Mouse (Mus musculus) MEL (cell line): ENCODE measurements around the gene Ssna1. TPM values are rescaled to one million over a fixed set of nuclear protein-coding genes. Genes with fewer than 3 reads are reported as not detected.

Experiments
- DNase-seq: peaks from one replicate; pipeline ENCODE4 v3.0.0; 2011; ENCODE audit warnings: low read depth, low spot score
- H3K27ac ChIP-seq: 2 replicates; pipeline ENCODE4 v1.5.1; 2012; ENCODE audit warnings: low read depth, mild to moderate bottlenecking, control low read depth, low read length, moderate library complexity; ENCODE audit not compliant: control insufficient read depth
- H3K27me3 ChIP-seq, 2 experiments: fragments of 150-350 bp in 1 of 2; sonication (generic) in 1 of 2; 2 replicates each; pipeline ENCODE4 v1.6.1; 2012; ENCODE audit warnings: low read length in 2 of 2, mild to moderate bottlenecking in 2 of 2, improper control_type of control experiment in 1 of 2, moderate library complexity in 1 of 2; ENCODE audit not compliant: insufficient read depth in 2 of 2, control insufficient read depth in 1 of 2
- H3K36me3 ChIP-seq, 2 experiments: 2 replicates each; pipeline ENCODE4 v1.6.1; 2012 to 2014; ENCODE audit warnings: low read length in 2 of 2, improper control_type of control experiment in 1 of 2, inconsistent platforms in 1 of 2, mild to moderate bottlenecking in 1 of 2; ENCODE audit not compliant: insufficient read depth in 2 of 2, control insufficient read depth in 1 of 2
- H3K4me1 ChIP-seq, 2 experiments: fragments of 150-350 bp in 1 of 2; sonication (generic) in 1 of 2; 2 replicates each; pipeline ENCODE4 v1.6.1; 2012; ENCODE audit warnings: low read length in 2 of 2, improper control_type of control experiment in 1 of 2, mild to moderate bottlenecking in 1 of 2; ENCODE audit not compliant: insufficient read depth in 2 of 2, control insufficient read depth in 1 of 2
- H3K4me3 ChIP-seq, 2 experiments: fragments of 150-350 bp in 1 of 2; sonication (generic) in 1 of 2; 2 replicates each; pipeline ENCODE4 v1.5.1; 2012; ENCODE audit warnings: low read depth in 2 of 2, low read length in 2 of 2, mild to moderate bottlenecking in 2 of 2, moderate library complexity in 2 of 2, control low read depth in 1 of 2, improper control_type of control experiment in 1 of 2; ENCODE audit not compliant: control insufficient read depth in 1 of 2, insufficient read depth in 1 of 2
- H3K79me2 ChIP-seq: 2 replicates; pipeline ENCODE4 v1.6.1; 2012; ENCODE audit warnings: mild to moderate bottlenecking, low read length, moderate library complexity; ENCODE audit not compliant: control insufficient read depth, poor library complexity, insufficient read depth
- H3K9ac ChIP-seq: 2 replicates; pipeline ENCODE4 v1.6.1; 2012; ENCODE audit warnings: low read depth, mild to moderate bottlenecking, control low read depth, low read length, moderate library complexity; ENCODE audit not compliant: control insufficient read depth, poor library complexity, severe bottlenecking
- H3K9me3 ChIP-seq: fragments of 150-350 bp; sonication (generic); replicated peaks from 2 replicates; pipeline ENCODE4 v1.6.1; 2012; ENCODE audit warnings: mild to moderate bottlenecking, low read length, improper control_type of control experiment, moderate library complexity; ENCODE audit not compliant: insufficient read depth
- BHLHE40 ChIP-seq: IDR thresholded peaks from 2 replicates; pipeline ENCODE4 v1.6.1; 2012; ENCODE audit warnings: low read depth, mild to moderate bottlenecking, inconsistent platforms, low read length, improper control_type of control experiment, borderline replicate concordance
- CHD1 ChIP-seq: IDR thresholded peaks from 2 replicates; pipeline ENCODE4 v1.6.1; 2012; ENCODE audit warnings: low read depth, mild to moderate bottlenecking, inconsistent platforms, low read length, improper control_type of control experiment
- CHD2 ChIP-seq: IDR thresholded peaks from 2 replicates; pipeline ENCODE4 v1.6.1; 2011; ENCODE audit warnings: low read length, improper control_type of control experiment
- E2F4 ChIP-seq: IDR thresholded peaks from 2 replicates; pipeline ENCODE4 v1.6.1; 2011; ENCODE audit warnings: low read depth, low read length, improper control_type of control experiment, borderline replicate concordance
- ELF1 ChIP-seq: IDR thresholded peaks from 2 replicates; pipeline ENCODE4 v1.6.1; 2014; ENCODE audit warnings: low read depth, mild to moderate bottlenecking, inconsistent platforms, low read length, improper control_type of control experiment, moderate library complexity
- EP300 ChIP-seq, 2 experiments: IDR thresholded peaks; 2 replicates each; pipeline ENCODE4 v1.6.1; 2011; ENCODE audit warnings: improper control_type of control experiment in 2 of 2, low read length in 2 of 2, low read depth in 1 of 2, mild to moderate bottlenecking in 1 of 2
- ETS1 ChIP-seq: IDR thresholded peaks from 2 replicates; pipeline ENCODE4 v1.6.1; 2012; ENCODE audit warnings: low read depth, mild to moderate bottlenecking, inconsistent platforms, low read length, improper control_type of control experiment, moderate library complexity
- GABPA ChIP-seq: IDR thresholded peaks from 2 replicates; pipeline ENCODE4 v1.6.1; 2012; ENCODE audit warnings: low read depth, mild to moderate bottlenecking, inconsistent platforms, low read length, improper control_type of control experiment, moderate library complexity
- GATA1 ChIP-seq: IDR thresholded peaks from 2 replicates; pipeline ENCODE4 v1.6.1; 2011; ENCODE audit warnings: low read depth, low read length, improper control_type of control experiment
- HCFC1 ChIP-seq: IDR thresholded peaks from 2 replicates; pipeline ENCODE4 v1.6.1; 2012; ENCODE audit warnings: low read depth, mild to moderate bottlenecking, inconsistent platforms, low read length, improper control_type of control experiment, moderate library complexity
- JUND ChIP-seq: IDR thresholded peaks from 2 replicates; pipeline ENCODE4 v1.6.1; 2011; ENCODE audit warnings: low read depth, mild to moderate bottlenecking, improper control_type of control experiment, low read length
- KAT2A ChIP-seq: conservative IDR thresholded peaks from 2 replicates; pipeline ENCODE4 v1.6.1; 2012; ENCODE audit warnings: low read depth, low read length, improper control_type of control experiment, inconsistent platforms
- MAFK ChIP-seq: IDR thresholded peaks from 2 replicates; pipeline ENCODE4 v1.6.1; 2011; ENCODE audit warnings: low read depth, mild to moderate bottlenecking, low read length, improper control_type of control experiment, borderline replicate concordance
- MAX ChIP-seq: IDR thresholded peaks from 2 replicates; pipeline ENCODE4 v1.6.1; 2011; ENCODE audit warnings: low read length, improper control_type of control experiment
- MAZ ChIP-seq: IDR thresholded peaks from 2 replicates; pipeline ENCODE4 v1.6.1; 2012; ENCODE audit warnings: low read depth, mild to moderate bottlenecking, inconsistent platforms, low read length, improper control_type of control experiment
- MXI1 ChIP-seq: IDR thresholded peaks from 2 replicates; pipeline ENCODE4 v1.6.1; 2011; ENCODE audit warnings: mild to moderate bottlenecking, low read depth, low read length, improper control_type of control experiment
- MYB ChIP-seq: IDR thresholded peaks from 2 replicates; pipeline ENCODE4 v1.6.1; 2011; ENCODE audit warnings: mild to moderate bottlenecking, low read depth, low read length, improper control_type of control experiment
- NELFE ChIP-seq: IDR thresholded peaks from 2 replicates; pipeline ENCODE4 v1.6.1; 2011; ENCODE audit warnings: low read depth, low read length, improper control_type of control experiment
- NRF1 ChIP-seq: IDR thresholded peaks from 2 replicates; pipeline ENCODE4 v1.6.1; 2014; ENCODE audit warnings: low read depth, mild to moderate bottlenecking, inconsistent platforms, low read length, improper control_type of control experiment, moderate library complexity; ENCODE audit not compliant: poor library complexity, insufficient read depth, severe bottlenecking
- POLR2A ChIP-seq, 2 experiments: IDR thresholded peaks; 2 replicates each; pipeline ENCODE4 v1.6.1; 2011 to 2012; ENCODE audit warnings: low read length in 2 of 2, mild to moderate bottlenecking in 2 of 2, control low read depth in 1 of 2, improper control_type of control experiment in 1 of 2, low read depth in 1 of 2, moderate library complexity in 1 of 2; ENCODE audit not compliant: control insufficient read depth in 1 of 2, insufficient read depth in 1 of 2, poor library complexity in 1 of 2
- POLR2AphosphoS2 ChIP-seq: IDR thresholded peaks from 2 replicates; pipeline ENCODE4 v1.6.1; 2011; ENCODE audit warnings: low read length, improper control_type of control experiment
- POLR2AphosphoS5 ChIP-seq: IDR thresholded peaks from 2 replicates; pipeline ENCODE4 v1.6.1; 2012; ENCODE audit warnings: low read depth, borderline replicate concordance, mild to moderate bottlenecking, inconsistent platforms, low read length, moderate library complexity, mixed read lengths
- RAD21 ChIP-seq: IDR thresholded peaks from 2 replicates; pipeline ENCODE4 v1.6.1; 2011; ENCODE audit warnings: mild to moderate bottlenecking, low read depth, low read length, improper control_type of control experiment
- RCOR1 ChIP-seq: IDR thresholded peaks from 2 replicates; pipeline ENCODE4 v1.6.1; 2012; ENCODE audit warnings: low read depth, mild to moderate bottlenecking, inconsistent platforms, low read length, improper control_type of control experiment
- SIN3A ChIP-seq: IDR thresholded peaks from 2 replicates; pipeline ENCODE4 v1.6.1; 2012; ENCODE audit warnings: low read length, improper control_type of control experiment, inconsistent platforms
- SMC3 ChIP-seq: IDR thresholded peaks from 2 replicates; pipeline ENCODE4 v1.6.1; 2011; ENCODE audit warnings: low read depth, low read length, improper control_type of control experiment
- TAL1 ChIP-seq: IDR thresholded peaks from 2 replicates; pipeline ENCODE4 v1.6.1; 2012; ENCODE audit warnings: mild to moderate bottlenecking, inconsistent platforms, low read length, moderate library complexity, mixed read lengths
- TBP ChIP-seq: IDR thresholded peaks from 2 replicates; pipeline ENCODE4 v1.8.0; 2011; ENCODE audit warnings: low read depth, low read length, improper control_type of control experiment
- TCF12 ChIP-seq: IDR thresholded peaks from 2 replicates; pipeline ENCODE4 v1.6.1; 2014; ENCODE audit warnings: low read depth, mild to moderate bottlenecking, inconsistent platforms, low read length, improper control_type of control experiment, moderate library complexity
- UBTF ChIP-seq: IDR thresholded peaks from 2 replicates; pipeline ENCODE4 v1.6.1; 2012; ENCODE audit warnings: low read depth, mild to moderate bottlenecking, inconsistent platforms, low read length, improper control_type of control experiment, moderate library complexity, borderline replicate concordance; ENCODE audit not compliant: insufficient read depth
- USF1 ChIP-seq: IDR thresholded peaks from 2 replicates; pipeline ENCODE4 v1.6.1; 2014; ENCODE audit warnings: low read depth, mild to moderate bottlenecking, inconsistent platforms, low read length, improper control_type of control experiment, moderate library complexity
- USF2 ChIP-seq, 2 experiments: IDR thresholded peaks; 2 replicates each; pipeline ENCODE4 v1.6.1; 2011 to 2012; ENCODE audit warnings: improper control_type of control experiment in 2 of 2, low read length in 2 of 2, borderline replicate concordance in 1 of 2, inconsistent platforms in 1 of 2, low read depth in 1 of 2, mild to moderate bottlenecking in 1 of 2; ENCODE audit not compliant: insufficient read depth in 1 of 2
- ZC3H11A ChIP-seq: IDR thresholded peaks from 2 replicates; pipeline ENCODE4 v1.6.1; 2012; ENCODE audit warnings: low read depth, mild to moderate bottlenecking, inconsistent platforms, low read length, improper control_type of control experiment
- ZKSCAN1 ChIP-seq: IDR thresholded peaks from 2 replicates; pipeline ENCODE4 v1.6.1; 2012; ENCODE audit warnings: low read depth, mild to moderate bottlenecking, inconsistent platforms, low read length, improper control_type of control experiment, moderate library complexity
- ZNF384 ChIP-seq: IDR thresholded peaks from 2 replicates; pipeline ENCODE4 v1.6.1; 2012; ENCODE audit warnings: low read depth, mild to moderate bottlenecking, inconsistent platforms, low read length, improper control_type of control experiment
- polyA plus RNA-seq, 2 experiments: library from polyadenylated mRNA; stranded (reverse) in 1 of 2; unstranded in 1 of 2; fragments of >175 nt in 1 of 2; fragments of >200 nt in 1 of 2; gene quantifications; 2 replicates each; pipeline versions ENCODE4 v1.2.1 to v1.2.4; 2012; ENCODE audit warnings: low replicate concordance in 2 of 2, low read depth in 1 of 2; ENCODE audit not compliant: insufficient read length in 2 of 2, insufficient read depth in 1 of 2, missing spikeins in 1 of 2
- total RNA-seq: library from RNA; depleted of rRNA; stranded (reverse); fragments of 300-350 nt; gene quantifications from 2 replicates; pipeline ENCODE4 v1.2.3, GENCODE M21; 2012; rRNA removed

The Ssna1 gene
- total RNA-seq (194 and 226 TPM in 2 replicates), polyA plus RNA-seq (100 to 1,000 TPM in 1 of 2 experiments, not detected in 1; 158 TPM)

DNA sequence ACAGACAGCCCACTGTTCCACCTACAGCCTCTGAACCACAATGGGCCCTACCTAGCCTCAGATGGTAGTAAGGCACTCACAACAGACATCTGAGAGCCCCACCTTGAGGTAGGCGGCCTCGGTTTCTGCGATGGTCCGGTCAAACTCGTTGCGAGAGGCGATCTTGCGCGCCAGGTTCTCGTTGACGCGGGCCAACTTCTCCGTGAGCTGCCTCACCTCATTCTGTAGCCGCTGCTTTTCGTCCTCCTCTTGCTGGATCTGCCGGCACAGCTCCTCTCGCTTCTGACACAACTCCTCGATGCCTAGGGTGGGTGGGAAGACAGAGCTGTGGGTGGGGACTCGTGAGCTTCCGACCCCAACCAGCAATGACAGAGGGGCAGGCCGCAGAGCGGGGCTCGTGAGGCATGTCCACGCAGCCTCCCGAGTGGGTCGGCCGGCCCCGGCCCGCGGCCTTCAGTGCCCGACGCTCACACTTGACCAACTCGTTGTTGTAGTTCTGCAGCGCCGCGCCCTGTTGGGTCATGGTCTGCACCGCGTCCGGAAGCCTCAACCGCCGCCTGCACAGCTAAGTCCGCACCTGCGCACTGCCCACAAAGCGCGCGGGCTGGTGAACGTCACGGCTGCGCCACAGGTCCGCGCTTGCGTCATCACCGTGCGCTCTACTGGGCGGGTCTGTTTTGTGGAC, at the start of gene Ssna1, which contains the start of gene Anapc2:
Ssna1 (minus strand) TSS at position 612 of the 685 bp plus-strand sequence.
Anapc2 (plus strand) TSS at position 652 of the 685 bp plus-strand sequence.
- H3K4me3 ChIP-seq = peak within 1 kb of the TSS; percentile 76 to 87
- no peaks in the 10 kb centered on the region for H3K9me3 ChIP-seq
- H3K27ac ChIP-seq = peak within 1 kb of the TSS; percentile 60
- H3K36me3 ChIP-seq = peaks cover 1 to 26% of the 10 kb centered on the region in 2 experiments
- H3K9ac ChIP-seq = peak within 1 kb of the TSS; percentile 84
- H3K27me3 ChIP-seq = no peaks in the 10 kb centered on the region
- DNase-seq = peak; percentile 98
- peaks cover 36% of the 10 kb centered on the region for H3K79me2 ChIP-seq
- peaks cover 5 to 26% of the 10 kb centered on the region in 2 experiments for H3K4me1 ChIP-seq
- TF ChIP-seq ZNF384 (no peak), JUND (no peak), EP300 (IDR thresholded peaks at IDR 0.05; ENCODE audit: low read depth in 1 of 2, low read length in 2 of 2) (0 out of 4 replicates have a peak, but pooled peaks of 1 of the 2 experiments have one; percentile 8), GABPA (0 out of 2 replicates have a peak, but pooled peaks have one; percentile 25), MAFK (no peak), HCFC1 (peak; percentile 93), ELF1 (peak; percentile 79), MYB (peak; percentile 63), SMC3 (no peak), TCF12 (peak; percentile 59), UBTF (no peak), SIN3A (peak; percentile 97), NRF1 (peak; percentile 87), KAT2A (no peak; the same call in 1 of the 2 replicates), USF1 (0 out of 2 replicates have a peak, but pooled peaks have one; percentile 25), RCOR1 (no peak), MXI1 (peak; percentile 82), USF2 (IDR thresholded peaks at IDR 0.05; ENCODE audit: borderline replicate concordance in 1 of 2, insufficient read depth in 1 of 2, low read depth in 1 of 2, low read length in 2 of 2) (no peak), NELFE (peak; percentile 85), RAD21 (no peak; the same call in 1 of the 2 replicates), ZKSCAN1 (no peak), ZC3H11A (0 out of 2 replicates have a peak, but pooled peaks have one; percentile 8), POLR2A (IDR thresholded peaks at IDR 0.05; ENCODE audit: control insufficient read depth in 1 of 2, insufficient read depth in 1 of 2, low read depth in 1 of 2, low read length in 2 of 2, poor library complexity in 1 of 2) (peak; percentile 67 to 89), POLR2AphosphoS5 (no peak), TBP (no peak), POLR2AphosphoS2 (peak; percentile 92), ETS1 (peak; percentile 59; the same call in 1 of the 2 replicates), MAZ (no peak), E2F4 (no peak; the same call in 1 of the 2 replicates), GATA1 (no peak), CHD1 (no peak), BHLHE40 (no peak), CHD2 (no peak), MAX (peak; percentile 63), TAL1 (no peak)
